Mouse (Mus musculus): ENCODE measurements at regions not wholly inside any gene's neighbourhood (a gene's known extent, or its start where the extent isn't known, plus 50 kb on each side); places are given as distances from the start of the nearest gene placed in this dataset.

DNA sequence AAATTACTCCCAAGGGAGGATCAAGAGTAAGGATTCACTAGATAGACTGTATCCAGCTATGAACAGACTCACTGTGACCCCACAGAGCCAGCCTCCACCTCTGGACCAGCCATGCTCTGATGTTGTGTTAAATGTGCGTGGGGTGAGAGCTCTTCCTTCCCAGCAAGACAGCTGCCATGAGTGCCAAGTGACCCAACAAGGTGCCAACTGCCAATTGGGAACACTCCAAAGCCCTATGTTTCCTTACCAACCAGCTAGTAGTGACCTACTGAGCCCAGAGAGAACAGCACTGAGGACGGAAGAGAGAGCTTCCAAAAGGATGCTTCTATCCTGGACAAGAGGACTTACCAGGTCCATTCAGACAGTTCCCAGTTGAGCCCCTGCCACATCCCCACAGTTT lies 241.3 kb upstream of the Pabpc6 start:
- no peak for DNase-seq (ENCODE audit: low read depth, low spot score)

DNA sequence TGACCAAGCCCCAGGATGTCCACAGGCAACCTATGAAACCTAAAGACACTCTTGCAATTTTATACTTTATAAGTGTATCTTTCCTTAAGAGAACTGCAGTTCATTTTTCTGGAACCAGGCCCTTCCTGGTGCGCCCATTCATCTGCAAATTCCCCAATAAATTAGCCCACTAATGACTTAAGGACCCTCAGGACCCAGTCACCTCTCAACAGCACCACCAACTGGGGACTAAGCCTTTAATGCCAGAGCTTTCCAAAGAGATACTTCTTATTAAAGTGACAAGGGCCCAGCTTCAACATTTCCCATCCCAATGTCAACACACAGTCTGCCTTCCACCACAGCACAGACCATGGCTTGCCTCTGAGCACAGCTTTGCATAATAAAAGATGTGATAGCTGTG lies 237.6 kb upstream of the Pabpc6 start:
- no peak for DNase-seq (ENCODE audit: low read depth, low spot score)

DNA sequence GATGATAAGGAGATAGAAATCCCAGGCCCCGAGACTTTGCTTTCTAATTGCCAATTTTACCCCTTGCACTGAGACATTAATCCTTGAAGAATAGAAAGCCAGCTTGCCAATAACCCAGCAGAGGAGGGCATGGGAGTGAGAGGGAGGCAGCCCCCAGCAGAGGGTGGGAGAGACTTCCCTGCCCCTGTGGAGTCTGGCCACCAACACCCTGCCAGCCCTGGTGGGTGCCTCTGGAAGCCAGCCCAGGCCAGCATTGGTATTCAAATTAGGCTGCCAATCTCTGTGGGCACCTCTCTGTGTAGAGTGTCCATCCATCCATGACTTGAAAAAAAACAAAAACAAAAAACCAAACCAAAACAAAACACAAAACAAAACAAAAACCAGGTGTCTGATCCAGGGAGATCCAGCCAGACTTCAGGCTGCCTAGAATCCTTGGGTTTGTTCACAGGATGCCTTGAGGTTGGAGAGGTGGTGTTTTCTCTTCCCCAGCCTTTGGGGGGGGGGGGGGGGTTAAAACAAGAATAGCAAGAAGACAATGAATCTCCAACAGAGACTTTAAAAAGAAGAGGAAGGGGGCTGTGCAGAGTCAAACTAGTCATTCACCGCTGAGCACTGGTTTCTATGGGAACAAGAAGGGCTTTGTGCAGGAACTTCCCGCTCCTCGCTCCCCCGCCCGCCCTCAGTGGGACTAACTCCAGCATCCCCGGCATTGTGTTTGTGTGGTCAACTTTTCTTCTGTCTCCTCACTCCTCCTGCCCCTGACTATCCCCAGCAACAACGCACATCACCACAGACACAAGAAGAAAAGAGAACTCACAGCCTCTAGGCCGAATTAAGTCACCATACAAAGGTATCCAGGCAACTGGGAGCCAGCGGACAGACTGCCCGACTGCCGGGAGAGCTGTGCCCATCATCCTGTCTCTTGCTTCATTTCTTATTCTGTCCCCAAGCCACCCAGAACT lies 236.3 kb upstream of the Pabpc6 start:
- DNase-seq (ENCODE audit: low read depth, low spot score) = no peak

DNA sequence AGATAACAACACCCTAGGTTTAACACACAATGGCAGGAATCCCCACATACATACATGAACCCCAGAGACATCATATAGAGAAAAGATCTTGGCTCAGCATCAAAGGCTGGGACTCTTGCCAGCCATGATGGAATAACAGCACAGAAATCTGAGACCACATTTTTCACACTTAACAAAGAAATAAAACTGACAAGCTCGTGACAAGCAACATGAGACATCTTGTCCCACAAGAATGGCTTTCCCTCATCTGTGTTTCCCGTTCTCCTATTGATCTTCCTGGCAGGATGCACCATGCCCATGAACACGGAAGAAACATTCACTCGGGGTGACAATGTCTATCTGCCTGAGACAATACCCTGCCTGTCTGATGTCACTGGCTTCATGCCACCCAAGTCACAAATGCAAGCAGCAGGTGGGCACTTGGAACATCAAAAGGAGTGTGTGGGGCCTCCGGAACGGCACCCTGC lies 235.0 kb upstream of the Pabpc6 start:
- DNase-seq (ENCODE audit: low read depth, low spot score) = no peak

DNA sequence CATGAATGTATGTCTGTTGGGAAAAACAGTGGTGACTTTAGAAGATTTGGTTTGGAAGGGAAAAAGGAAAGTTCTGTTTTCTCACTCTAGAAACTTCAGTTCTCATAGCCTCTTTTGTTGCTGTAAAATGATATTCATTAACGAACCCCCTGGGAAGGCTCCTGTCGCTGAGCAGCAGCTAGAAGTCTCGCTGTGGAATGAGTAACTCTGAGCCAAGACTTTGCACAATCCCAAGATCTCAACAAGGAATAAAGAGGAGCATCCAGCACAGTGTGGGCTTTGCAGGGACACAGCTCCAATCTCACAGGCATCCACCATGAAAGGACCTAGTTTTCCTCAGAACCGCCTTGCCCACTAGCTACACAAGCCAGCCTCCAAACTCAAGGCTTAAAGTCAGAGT lies 233.8 kb upstream of the Pabpc6 start:
- no peak for DNase-seq (ENCODE audit: low read depth, low spot score)

DNA sequence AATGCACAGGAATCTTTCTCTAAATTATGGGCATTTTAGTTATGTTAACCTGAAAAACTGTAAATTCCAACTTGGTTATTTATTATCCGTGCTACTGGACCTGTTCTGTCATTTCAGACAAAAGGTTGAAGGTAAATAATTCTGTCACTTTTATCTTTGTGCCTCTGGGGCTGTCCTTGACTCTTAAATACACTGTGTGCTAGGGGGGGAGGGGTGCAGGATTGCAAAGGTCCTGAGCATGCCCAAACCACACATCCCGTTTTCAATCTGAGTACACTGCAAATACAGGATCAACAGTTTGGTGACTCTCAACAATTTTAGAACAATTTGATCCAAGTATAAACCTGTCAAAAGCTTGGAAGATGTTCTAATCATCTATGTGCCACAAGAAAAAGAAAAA lies 227.4 kb upstream of the Pabpc6 start:
- no peak for DNase-seq (ENCODE audit: low read depth, low spot score)

DNA sequence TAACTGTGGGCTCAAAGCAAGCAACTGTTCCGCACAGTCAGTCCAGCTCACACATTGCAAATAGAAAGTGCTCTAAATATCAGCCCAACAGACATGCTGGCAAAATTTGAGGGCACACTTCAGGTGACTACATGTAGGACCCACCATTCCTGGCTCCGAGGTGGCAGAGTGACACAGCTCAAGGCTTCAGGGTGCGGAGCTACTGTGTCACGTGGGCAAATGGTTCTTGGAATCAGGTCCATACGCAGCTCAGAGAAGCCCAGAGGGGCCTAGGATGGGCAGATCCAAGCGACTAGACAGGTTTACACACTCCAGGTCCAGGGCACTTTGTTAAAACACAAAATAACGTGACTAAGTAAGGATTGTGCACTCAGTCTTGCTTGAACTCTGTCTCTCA lies 226.2 kb upstream of the Pabpc6 start:
- DNase-seq (ENCODE audit: low read depth, low spot score) = no peak

DNA sequence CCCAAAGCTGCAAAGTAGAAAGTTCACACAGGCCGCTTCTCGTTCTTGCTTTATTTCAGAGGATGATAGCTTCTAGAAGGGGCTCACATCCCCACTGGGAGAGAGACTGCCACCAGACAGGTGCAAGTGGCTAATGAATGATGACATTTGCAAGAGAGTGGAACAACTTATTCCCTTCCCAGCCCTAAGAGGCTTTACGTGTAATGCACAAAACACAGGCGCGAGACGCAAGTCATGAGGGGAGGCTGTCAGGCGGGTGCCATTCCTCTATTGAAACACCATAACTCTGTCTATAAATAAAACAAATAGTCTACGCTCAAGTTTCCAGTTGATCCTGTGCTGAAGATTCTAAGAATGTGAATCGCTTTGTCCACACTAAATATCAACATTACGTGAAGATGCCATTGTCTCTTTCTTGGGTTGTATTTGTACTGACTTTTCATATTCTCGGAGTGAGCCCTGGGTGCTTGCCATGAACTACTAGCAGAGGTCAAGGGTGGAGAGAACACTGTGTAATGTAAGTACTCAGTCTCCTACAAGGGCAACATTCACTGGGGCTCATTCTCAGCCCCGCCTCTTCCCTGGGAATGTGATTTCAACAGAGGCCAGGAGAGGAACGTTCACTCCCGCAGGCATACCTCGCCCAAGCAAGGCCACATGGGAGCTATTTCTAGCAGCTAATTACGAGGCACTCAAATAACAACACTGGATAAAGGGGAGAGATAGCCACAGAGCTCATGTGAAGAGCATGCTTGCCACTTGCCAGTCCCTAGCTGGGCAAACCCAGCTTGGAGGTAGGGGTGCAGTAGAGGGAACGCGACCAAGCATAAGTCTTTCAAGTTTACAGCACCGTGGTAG lies 225.5 kb upstream of the Pabpc6 start:
- no peak for DNase-seq (ENCODE audit: low read depth, low spot score)

DNA sequence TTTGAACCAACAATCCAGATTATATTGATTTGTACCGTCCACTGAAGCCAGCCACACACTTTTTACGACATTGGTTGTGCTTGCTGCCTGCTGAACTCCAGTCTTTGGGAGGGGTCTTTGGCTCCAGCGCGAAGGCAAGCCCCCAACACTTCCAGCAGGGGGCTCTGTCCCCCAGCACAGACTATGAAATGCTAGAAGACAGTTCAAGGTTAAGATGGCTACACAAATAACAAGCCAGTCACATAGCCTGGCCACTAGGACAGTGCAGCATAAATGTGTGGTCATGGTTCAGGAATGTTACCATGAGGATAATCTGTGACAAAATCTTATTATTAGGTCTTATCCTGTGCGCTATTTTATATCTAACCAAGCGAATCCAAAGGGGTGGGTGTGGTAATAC lies 224.4 kb upstream of the Pabpc6 start:
- DNase-seq (ENCODE audit: low read depth, low spot score) = no peak

DNA sequence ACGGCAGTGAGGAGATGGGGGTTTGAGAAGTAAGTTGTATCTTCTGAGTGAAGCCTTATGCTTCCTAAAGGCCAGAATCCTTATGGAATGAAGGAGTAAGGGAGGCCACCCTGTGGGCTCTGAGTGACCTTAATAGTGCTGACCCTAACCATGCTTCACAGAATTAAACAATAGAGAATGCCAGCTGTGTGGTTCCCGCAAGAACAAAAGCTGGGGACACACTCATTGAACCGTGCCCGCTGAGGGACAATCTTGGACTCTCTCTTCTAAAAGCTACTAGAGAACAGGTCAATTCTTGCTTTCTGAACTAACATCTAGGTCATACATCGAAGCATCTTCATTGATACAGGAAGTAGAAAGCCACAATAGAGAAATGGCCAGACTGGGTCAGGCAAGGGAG lies 223.3 kb upstream of the Pabpc6 start:
- no peak for DNase-seq (ENCODE audit: low read depth, low spot score)

DNA sequence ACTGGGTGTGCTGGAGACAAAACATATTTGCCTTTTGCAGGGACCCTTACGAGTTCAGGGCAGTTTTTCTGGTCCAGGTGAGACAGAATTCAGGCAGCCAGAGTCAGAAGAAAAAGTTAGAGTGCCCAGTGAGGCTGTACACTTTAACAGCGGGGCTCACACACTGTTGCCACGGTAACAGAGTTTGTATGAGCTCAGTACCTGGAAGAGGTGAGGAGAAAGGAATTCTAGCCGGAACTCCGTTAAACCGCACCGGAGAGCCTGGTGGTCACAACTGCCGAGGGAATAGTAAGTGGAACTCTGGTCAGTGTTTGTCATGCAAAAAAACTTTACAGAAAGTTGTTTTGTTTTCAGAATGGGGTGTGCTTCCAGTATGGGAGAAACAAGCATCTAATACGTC lies 222.6 kb upstream of the Pabpc6 start:
- no peak for DNase-seq (ENCODE audit: low read depth, low spot score)

DNA sequence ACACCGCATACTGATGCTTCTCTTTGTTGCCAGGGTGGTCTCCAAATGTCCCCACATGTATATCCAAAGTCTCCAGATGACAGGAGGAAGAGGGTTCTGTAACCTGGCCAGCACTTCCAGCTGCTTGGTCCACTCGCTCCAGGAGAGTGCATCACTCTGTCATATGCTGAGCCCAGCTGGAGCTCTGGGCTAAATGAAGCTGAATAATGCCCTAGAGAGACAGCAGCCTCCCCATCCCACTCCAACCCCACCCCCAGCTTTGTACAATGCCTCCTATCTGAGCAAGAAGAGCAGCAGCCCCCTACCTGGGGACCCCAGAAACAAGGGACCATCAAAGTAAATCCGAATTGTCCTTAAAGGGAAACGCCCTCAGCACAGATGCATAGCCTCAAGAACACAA lies 219.0 kb upstream of the Pabpc6 start:
- no peak for DNase-seq (ENCODE audit: low read depth, low spot score)

DNA sequence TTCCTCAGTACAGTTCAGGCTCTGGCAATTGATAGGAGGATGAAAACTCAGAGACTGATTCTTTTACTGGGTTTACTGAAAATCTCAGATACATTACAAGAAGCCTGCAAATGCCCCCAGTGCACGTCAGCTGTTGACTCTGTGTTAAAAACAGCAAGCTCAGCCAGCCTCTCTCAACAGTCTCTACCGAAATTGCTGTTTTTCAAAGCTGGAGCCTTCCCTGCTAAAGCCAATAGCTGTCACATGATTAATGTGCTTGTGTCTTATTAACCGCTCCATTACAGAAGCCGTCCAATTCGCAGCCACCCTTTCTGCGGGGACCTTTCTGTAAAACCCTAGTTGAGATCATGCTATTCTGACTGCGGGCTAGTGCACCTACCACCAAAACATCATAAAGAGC lies 215.6 kb upstream of the Pabpc6 start:
- DNase-seq (ENCODE audit: low read depth, low spot score) = no peak

DNA sequence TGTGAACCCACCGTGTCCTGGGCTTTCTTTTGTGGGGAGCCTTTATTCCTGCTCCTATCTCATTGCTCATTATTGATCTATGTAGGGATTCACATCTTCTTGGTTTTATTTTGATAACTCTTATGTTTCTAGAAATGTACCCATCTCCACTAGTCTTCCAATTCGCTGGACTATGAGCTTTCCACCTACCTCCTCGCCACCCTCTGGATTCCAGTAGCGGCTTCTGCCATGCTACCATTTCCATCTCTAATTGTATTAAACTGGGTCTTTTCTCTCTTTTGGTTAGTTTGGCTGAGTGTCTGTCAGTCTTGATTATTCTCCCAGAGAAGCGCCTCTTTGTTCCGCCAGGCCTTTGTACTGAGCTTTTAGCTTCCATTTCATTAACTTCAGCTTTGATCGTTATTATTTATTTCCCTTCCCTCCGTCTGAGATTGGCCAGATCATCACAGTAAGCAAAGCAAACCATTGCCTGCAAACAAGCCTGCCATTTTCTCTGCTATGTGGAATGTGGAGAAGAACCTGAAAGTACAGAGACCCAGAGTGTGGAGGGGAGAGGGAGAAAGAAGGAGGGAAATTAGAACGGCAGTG lies 213.2 kb upstream of the Pabpc6 start:
- no peak for DNase-seq (ENCODE audit: low read depth, low spot score)

DNA sequence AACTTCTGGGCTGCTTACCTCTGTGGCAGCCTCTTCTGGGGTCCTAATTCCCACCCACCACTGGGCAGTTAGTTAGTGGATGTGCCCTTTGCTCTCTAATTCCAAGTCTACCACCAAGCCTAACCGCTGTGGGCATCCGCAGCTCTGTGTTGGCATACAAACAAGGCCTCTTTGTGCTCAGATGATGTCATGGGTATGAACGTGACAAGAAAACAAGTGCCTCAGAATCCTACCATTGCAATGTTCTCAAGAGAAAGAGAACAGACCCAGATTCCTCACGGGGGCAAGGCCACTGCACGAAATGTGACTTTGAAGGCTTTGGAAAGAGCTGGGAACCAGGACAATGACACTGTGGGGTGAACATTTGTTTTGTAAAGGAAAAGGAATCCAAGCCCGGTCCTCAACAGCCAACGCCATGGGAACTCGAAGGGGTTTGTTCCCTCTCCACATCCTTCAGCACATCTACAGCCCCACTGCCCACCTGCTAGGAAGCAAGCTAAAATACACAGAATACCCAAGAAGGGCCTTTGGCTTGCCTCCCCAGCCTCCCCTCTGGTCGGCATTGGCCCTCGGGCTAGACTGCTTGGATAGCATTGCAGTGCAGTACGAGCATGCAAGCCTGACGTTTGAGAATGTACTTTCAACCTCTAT lies 210.2 kb upstream of the Pabpc6 start:
- no peak for DNase-seq (ENCODE audit: low read depth, low spot score)

DNA sequence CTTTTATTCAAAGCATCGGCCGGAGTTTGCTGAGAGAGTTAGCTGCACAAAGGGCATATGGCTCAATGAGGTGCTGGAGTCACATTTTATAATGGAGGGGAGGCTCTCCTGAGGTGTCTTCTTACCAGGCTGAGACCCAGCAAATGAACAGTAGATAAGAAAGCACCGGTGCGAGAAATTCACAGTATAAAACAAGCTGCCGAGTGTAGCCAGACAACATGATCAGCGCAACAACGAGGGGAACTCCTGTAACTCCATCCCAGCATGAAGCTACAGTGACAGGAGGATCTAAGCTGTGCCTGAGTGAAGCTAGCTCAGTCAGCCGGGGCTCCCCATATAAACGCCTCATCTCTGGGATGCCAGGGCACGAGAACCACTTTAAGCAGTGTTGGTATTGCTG lies 204.2 kb upstream of the Pabpc6 start:
- DNase-seq (ENCODE audit: low read depth, low spot score) = no peak

DNA sequence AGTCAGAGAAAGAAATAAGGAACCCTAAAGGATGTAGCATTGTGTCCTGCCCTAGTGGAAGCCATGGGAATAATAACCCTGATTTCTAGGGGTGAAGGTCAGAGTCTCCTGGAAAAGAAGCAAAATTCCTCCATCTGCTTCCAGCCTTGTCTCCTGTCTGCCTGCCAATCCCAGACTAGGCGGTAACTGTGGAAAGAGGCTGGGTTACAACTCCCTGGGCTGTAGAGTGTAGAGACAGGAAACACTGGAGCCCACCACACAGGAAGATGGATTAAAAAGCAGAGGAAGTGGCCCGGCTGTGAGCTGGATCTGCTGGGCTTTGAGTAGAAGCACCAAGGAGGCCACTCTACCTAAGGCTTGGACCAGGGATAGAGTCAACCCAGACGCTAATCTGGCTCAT lies 200.7 kb upstream of the Pabpc6 start:
- DNase-seq (ENCODE audit: low read depth, low spot score) = no peak

DNA sequence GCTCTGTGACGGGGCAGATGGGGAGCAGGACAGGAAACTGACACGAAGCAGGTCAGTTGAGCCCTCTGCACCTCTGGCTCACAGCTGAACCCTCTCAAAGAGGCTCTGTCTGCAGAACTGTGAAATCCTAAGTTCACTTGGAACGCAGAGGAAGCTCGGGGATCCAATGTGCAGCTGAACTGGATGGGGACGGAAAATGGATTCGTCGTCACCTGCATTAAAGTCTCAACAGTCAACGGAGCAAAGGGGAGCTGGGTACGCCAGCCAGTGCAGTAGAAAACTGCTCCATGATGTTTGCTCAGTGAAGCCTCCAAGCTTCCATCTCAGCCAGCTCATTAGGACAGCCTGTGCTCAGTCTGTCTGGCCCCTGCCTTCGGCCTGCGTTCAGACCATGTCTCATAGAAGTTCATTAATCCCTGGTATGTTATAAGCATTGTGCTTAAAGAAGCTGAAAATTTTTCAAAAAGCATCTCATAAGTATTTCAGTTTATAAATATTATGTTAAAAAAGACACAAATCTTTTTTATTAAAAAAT lies 199.3 kb upstream of the Pabpc6 start:
- no peak for DNase-seq (ENCODE audit: low read depth, low spot score)

DNA sequence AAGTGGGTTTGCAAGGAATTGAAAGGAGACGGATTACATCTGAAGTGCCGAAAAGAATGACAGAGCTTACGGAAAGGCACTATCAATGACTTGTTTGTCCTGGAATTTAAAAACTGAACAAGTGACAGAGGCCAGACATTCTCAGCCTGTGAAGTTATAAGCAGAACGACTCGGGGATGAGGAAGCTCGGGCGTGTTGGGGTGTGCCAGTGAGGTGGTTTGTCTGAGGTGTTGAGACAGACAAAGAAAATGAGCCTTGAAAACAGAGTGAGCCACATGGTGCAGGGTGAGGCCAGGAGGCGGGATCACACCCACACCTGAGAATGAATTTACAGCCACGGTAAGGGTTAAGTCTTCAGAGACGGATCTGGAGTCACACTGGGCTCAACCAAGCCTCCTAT lies 194.7 kb upstream of the Pabpc6 start:
- DNase-seq (ENCODE audit: low read depth, low spot score) = no peak

DNA sequence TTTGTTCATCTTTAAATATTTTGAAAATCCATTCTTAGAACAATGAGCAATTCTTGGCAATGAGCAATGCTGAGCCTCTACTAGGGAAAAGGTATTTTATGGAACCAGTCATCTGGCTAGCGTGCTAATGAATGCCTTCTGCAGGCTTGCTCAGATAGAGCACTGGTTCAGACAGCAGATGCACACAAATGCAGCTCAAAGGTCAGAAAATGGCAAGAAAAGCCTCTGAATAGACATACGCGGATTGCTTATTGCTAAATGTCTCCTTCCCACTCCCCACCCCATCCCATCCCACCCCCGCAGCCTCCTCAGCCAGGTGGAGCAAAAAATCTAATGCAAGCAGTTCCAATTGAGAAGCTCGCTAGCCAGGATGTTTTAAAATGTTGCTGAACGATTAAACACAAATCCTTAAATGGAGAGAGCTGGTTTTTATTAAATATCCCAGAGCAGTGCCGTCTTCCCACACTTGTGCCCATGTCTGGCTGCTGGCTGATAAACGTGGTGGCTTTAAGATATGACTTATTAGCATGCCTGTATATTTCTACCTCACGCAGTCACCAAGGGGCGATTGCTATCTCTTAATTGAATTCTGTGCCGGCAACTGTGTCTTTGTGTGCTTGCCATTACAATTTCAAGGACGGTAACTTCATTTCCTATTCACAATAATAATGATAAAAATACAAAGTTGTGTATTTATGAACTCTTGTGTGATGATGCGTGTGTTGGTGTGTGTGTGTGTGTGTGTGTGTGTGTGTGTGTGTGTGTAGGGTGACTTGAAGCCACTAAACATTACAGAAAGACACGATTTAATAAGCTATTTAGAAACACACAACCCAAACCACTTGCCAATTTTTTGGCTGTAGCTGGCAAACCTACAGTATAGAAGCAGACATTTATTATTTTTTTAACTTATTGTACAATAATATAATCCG lies 192.7 kb upstream of the Pabpc6 start:
- DNase-seq (ENCODE audit: low read depth, low spot score) = no peak
